Mouse (Mus musculus): Measurements from ENCODE around the gene Pcbp4. TPM values are rescaled to one million over a fixed set of nuclear protein-coding genes. Genes with fewer than 3 reads are reported as not detected.
A peak's percentile ranks its signal among the peaks of the same experiment; 100 is the strongest.

Pcbp4 gene
- polyA plus RNA-seq, 1 experiment from 2014 or later = 249 TPM

DNA sequence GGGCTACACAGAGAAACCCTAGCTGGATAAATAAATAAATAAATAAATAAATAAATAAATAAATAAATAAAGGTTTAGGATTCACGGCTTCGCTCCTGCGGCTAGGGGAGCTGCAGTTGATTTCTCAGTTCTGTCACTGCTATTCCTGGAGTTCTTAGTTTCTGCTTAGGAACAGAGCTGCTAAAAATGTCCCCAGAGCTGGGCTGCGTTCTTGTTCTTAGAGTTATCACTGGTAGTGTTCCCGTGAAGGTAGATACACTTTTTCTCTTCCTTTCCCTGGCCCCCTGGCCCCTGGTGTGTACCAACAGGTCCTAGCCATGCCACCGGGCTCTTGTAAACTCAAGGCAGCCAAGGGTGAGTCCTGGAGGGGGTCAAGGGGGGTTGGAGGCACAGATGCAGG is 36.3 kb upstream of the Pcbp4 start:
- H3K4me3 ChIP-seq (replicated peaks; ENCODE audit: low read length) = no peak overlapping the region
- H3K4me1 ChIP-seq (replicated peaks; ENCODE audit: control insufficient read depth, insufficient read depth, low read length) = peaks cover 28% of the 10 kb centered on the region
- H3K36me3 ChIP-seq (ENCODE audit: control insufficient read depth, insufficient read depth) = no peaks in the 10 kb centered on the region
- no peaks in the 10 kb centered on the region for H3K9me3 ChIP-seq (ENCODE audit: control insufficient read depth, low read length)
- H3K4me2 ChIP-seq (ENCODE audit: low read length) = no peak overlapping the region
- H3K27me3 ChIP-seq (replicated peaks; ENCODE audit: control insufficient read depth, insufficient read depth, low read length) = no peaks in the 10 kb centered on the region; the same call in 1 of the 2 replicates
- H3K27ac ChIP-seq (ENCODE audit: low read length) = no peak overlapping the region
- 90% methylated on average over 6 of the region's 6 CpGs for WGBS
- H3K9ac ChIP-seq (replicated peaks; ENCODE audit: low read depth, low read length) = no peak overlapping the region
- no peak for ATAC-seq

DNA sequence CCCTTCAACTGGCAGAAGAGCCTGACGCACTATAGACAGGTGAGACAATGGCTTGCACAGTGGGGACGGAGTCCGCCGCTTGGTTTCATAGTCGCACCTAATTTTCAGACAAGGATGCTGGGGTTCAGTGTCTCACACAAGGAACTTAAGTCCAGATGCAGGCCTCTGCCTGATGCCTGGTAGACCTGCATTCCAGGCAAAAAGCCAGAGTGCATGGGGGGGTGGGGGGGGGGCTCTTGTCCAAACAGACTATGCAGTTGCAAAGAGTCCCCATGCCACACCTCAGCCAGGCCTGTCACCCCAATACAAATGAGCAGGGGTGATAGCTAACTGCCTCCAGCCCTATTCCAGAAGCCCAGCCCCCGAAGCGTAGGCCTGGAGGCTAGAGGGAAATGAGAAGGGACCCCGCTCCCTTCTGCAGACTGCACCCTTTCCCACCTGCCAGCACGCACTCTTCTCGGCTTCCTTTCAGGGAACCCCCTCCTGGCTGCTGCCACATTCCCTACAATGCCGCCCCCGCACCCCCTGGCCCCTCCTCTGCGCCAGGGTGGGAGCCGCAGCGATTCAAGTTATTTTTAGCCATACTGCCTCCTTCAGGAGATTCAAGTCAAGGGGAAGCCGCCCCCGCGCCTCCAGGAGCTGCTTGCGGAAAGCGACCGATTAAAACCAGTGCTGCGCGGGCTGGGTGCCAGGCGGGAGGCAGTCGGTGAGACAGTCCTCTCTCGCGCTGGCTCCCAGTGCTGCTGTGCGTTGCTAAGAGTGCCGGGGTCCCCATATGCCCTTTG is 35.1 kb upstream of the Pcbp4 start:
- WGBS = 12% methylated on average over 29 of the region's 29 CpGs
- no peaks in the 10 kb centered on the region for H3K9me3 ChIP-seq (ENCODE audit: control insufficient read depth, low read length)
- peak; percentile 83 for ATAC-seq
- peak overlapping the region; percentile 36 for H3K4me3 ChIP-seq (replicated peaks; ENCODE audit: low read length)
- H3K4me2 ChIP-seq (ENCODE audit: low read length) = peak overlapping the region; percentile 72
- H3K4me1 ChIP-seq (replicated peaks; ENCODE audit: control insufficient read depth, insufficient read depth, low read length) = peaks cover 28% of the 10 kb centered on the region
- H3K9ac ChIP-seq (replicated peaks; ENCODE audit: low read depth, low read length) = peak overlapping the region; percentile 62
- peak overlapping the region; percentile 62 for H3K27ac ChIP-seq (ENCODE audit: low read length)
- H3K27me3 ChIP-seq (replicated peaks; ENCODE audit: control insufficient read depth, insufficient read depth, low read length) = no peaks in the 10 kb centered on the region; the same call in 1 of the 2 replicates
- H3K36me3 ChIP-seq (ENCODE audit: control insufficient read depth, insufficient read depth) = no peaks in the 10 kb centered on the region

DNA sequence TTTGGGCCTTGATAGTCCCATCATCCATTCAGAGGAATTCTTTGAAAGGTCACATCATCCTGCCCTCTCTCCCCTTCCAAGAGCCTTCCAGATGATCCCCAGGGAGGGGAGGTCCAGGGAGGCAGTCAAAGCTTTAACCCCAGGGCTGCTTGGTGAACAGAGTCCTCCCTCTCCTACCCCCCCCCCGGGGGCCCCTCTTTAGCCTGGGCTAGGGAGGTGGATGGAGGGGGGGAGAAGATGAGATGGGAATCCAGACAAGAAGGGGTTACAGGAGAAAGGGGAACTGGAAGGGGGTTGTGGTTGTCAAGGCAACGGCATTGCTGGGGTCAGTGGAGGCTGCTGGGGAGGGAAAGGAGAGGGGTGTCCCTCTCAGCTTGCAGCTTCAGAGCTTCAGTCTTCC is 32.5 kb upstream of the Pcbp4 start:
- Histone ChIP-seq H3K27ac (ENCODE audit: low read length) (no peak overlapping the region), H3K9ac (replicated peaks; ENCODE audit: low read depth, low read length) (no peak overlapping the region), H3K36me3 (ENCODE audit: control insufficient read depth, insufficient read depth) (no peaks in the 10 kb centered on the region), H3K4me2 (ENCODE audit: low read length) (no peak overlapping the region), H3K4me1 (replicated peaks; ENCODE audit: control insufficient read depth, insufficient read depth, low read length) (peaks cover 28% of the 10 kb centered on the region), H3K4me3 (replicated peaks; ENCODE audit: low read length) (no peak overlapping the region), H3K9me3 (ENCODE audit: control insufficient read depth, low read length) (no peaks in the 10 kb centered on the region), H3K27me3 (replicated peaks; ENCODE audit: control insufficient read depth, insufficient read depth, low read length) (no peaks in the 10 kb centered on the region; the same call in 1 of the 2 replicates)
- ATAC-seq = no peak
- WGBS = 4% methylated on average over 2 of the region's 2 CpGs

DNA sequence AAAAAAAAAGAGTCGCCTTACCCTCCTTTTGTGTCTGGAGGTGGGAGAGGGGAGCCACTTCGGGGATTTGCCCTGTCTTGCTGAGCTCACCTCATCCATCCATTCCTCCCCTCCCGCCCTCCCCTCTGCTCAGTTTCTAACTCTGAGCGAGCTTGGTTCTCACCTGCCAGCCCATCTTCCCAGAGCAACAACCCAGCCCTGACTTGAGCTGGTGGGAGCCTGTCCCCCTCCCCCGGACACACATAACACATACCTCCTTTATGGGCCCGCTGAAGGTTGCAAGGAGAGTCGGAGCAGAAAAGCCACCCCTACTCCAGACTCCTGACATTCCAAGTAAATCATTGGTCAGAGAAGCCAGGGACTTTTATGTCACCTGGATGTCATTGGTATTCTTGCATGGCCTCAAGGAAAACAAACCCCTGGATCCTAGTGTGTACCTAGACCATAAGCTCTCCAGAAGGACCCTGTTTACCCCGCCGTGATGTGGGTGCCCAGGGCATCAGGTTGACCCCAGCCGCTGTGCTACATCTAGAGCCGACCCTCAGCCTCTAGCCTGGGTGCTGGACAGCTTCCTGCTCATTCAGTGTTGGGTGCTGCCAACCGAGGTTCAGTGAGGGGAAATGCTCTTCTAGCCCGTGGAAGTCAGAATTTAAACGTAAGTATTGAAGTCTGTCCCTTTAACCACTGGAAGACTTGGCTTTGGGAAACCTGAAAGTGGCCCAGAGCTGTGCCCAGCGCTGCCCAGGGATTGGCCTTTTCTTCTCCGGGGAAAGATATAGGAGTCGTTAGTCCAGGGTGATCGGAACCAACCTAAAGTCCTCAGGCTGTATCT is 31.8 kb upstream of the Pcbp4 start:
- H3K27ac ChIP-seq (ENCODE audit: low read length) = no peak overlapping the region
- peak; percentile 14; the same call in 1 of the 2 replicates for ATAC-seq
- H3K9ac ChIP-seq (replicated peaks; ENCODE audit: low read depth, low read length) = no peak overlapping the region

DNA sequence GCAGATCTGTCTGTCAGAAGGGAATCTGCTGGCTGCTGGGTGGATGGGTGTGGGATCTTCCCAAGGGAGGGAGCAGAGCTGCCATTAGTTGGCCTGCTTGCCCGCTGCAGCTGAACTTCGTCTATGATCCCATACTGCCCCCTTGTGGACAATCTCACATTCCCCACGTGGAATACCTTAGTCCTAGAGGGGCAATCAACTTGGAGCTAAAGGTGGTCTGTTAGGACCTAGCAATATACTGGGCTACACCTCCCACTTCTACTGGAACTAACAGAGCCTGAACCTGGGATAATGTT is 31.3 kb upstream of the Pcbp4 start:
- ATAC-seq = peak; percentile 83
- H3K4me2 ChIP-seq (ENCODE audit: low read length) = 0 out of 2 replicates have a peak overlapping the region, but pooled peaks have one; percentile 6
- H3K36me3 ChIP-seq (ENCODE audit: control insufficient read depth, insufficient read depth) = no peaks in the 10 kb centered on the region
- H3K4me3 ChIP-seq (replicated peaks; ENCODE audit: low read length) = no peak overlapping the region
- peaks cover 28% of the 10 kb centered on the region for H3K4me1 ChIP-seq (replicated peaks; ENCODE audit: control insufficient read depth, insufficient read depth, low read length)
- no peaks in the 10 kb centered on the region for H3K9me3 ChIP-seq (ENCODE audit: control insufficient read depth, low read length)
- no peak overlapping the region for H3K9ac ChIP-seq (replicated peaks; ENCODE audit: low read depth, low read length)
- H3K27ac ChIP-seq (ENCODE audit: low read length) = no peak overlapping the region
- no peaks in the 10 kb centered on the region; the same call in 1 of the 2 replicates for H3K27me3 ChIP-seq (replicated peaks; ENCODE audit: control insufficient read depth, insufficient read depth, low read length)
- 1% methylated on average over 3 of the region's 3 CpGs for WGBS

More for the DNA sequence above, 31.8 kb upstream of the Pcbp4 start:
- Histone ChIP-seq H3K36me3 (ENCODE audit: control insufficient read depth, insufficient read depth) (no peaks in the 10 kb centered on the region), H3K4me1 (replicated peaks; ENCODE audit: control insufficient read depth, insufficient read depth, low read length) (peaks cover 28% of the 10 kb centered on the region), H3K27me3 (replicated peaks; ENCODE audit: control insufficient read depth, insufficient read depth, low read length) (no peaks in the 10 kb centered on the region; the same call in 1 of the 2 replicates), H3K9me3 (ENCODE audit: control insufficient read depth, low read length) (no peaks in the 10 kb centered on the region), H3K4me3 (replicated peaks; ENCODE audit: low read length) (no peak overlapping the region), H3K4me2 (ENCODE audit: low read length) (0 out of 2 replicates have a peak overlapping the region, but pooled peaks have one; percentile 6)
- 6% methylated on average over 17 of the region's 18 CpGs for WGBS

DNA sequence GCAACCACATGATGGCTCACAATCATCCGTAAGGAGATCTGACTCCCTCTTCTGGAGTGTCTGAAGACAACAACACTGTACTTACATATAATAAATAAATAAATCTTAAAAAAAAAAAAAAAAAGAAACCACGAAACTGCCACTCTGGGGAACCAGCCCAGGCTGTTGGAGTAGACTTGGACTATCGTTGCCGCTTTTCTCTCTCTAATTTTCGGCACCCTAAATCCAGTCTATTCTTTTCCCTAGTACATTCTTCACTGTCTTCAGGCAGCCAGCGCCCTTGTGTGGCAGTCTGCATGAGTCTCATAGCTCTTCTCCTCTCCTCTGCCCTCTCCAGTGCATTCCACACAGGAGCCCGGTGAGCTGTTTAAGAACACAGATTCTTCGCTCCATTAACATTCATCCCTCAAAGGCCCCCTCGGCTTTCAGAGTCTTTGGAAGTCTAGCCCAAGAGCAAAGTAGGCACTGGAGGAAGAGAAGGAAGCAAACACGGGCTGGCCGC is 24.3 kb upstream of the Pcbp4 start:
- peak overlapping the region; percentile 96 for H3K27ac ChIP-seq (ENCODE audit: low read length)
- H3K4me2 ChIP-seq (ENCODE audit: low read length) = peak overlapping the region; percentile 68
- ATAC-seq = peak; percentile 64
- 16% methylated on average over 11 of the region's 11 CpGs for WGBS
- peaks cover 10% of the 10 kb centered on the region; the same call in 1 of the 2 replicates for H3K36me3 ChIP-seq (ENCODE audit: control insufficient read depth, insufficient read depth)
- H3K4me1 ChIP-seq (replicated peaks; ENCODE audit: control insufficient read depth, insufficient read depth, low read length) = peaks cover 10% of the 10 kb centered on the region
- H3K9me3 ChIP-seq (ENCODE audit: control insufficient read depth, low read length) = no peaks in the 10 kb centered on the region
- H3K27me3 ChIP-seq (replicated peaks; ENCODE audit: control insufficient read depth, insufficient read depth, low read length) = no peaks in the 10 kb centered on the region
- peak overlapping the region; percentile 67 for H3K4me3 ChIP-seq (replicated peaks; ENCODE audit: low read length)
- H3K9ac ChIP-seq (replicated peaks; ENCODE audit: low read depth, low read length) = peak overlapping the region; percentile 57

DNA sequence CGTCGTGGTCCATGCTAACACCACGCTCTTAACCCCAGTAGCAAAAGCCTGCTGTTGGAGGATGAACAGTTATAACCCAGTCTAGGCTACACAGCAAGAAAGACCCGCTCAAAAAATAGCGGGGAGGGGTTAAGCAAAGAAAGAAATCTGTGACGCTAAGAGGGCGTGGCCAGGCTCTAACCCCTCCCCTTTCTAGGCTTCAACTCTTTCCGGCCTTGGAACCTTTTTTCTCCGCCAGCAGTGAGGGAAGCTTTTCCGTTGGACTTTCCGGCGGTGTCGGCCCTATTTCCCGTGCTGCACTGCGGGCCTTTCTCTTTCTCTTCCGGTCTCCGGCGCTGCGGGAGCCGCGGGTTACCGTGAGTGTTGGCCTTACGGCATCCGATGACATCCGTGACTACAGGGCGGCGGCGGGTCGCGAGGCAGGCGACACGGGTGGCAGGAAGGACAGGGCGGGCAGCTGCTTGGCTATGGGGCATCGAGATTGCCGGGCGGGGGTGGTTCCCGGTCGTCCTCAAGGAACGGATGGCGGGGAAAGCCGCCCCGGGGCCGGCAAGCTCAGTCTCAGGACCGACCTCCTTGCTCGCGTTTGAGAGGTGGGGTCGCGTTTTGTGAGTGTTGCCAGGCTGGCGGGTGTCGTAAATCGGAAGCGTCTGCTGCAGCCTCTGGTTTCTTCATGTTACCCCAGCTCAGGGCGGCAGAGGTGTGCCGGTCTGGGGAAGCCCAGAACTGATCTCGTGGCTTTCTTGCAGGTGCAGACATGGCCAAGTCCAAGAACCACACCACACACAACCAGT is 23.7 kb upstream of the Pcbp4 start, which contains the start of gene Rpl29:
Gene Rpl29, plus strand, starts transcription at position 234 of the 794 bp plus-strand sequence.
- H3K4me2 ChIP-seq (ENCODE audit: low read length) = peak within 1 kb of the TSS; percentile 69
- H3K4me3 ChIP-seq (replicated peaks; ENCODE audit: low read length) = peak within 1 kb of the TSS; percentile 67
- H3K9me3 ChIP-seq (ENCODE audit: control insufficient read depth, low read length) = no peaks in the 10 kb centered on the region
- no peaks in the 10 kb centered on the region for H3K27me3 ChIP-seq (replicated peaks; ENCODE audit: control insufficient read depth, insufficient read depth, low read length)
- peaks cover 10% of the 10 kb centered on the region for H3K4me1 ChIP-seq (replicated peaks; ENCODE audit: control insufficient read depth, insufficient read depth, low read length)
- H3K9ac ChIP-seq (replicated peaks; ENCODE audit: low read depth, low read length) = peak within 1 kb of the TSS; percentile 70
- peak; percentile 91 for ATAC-seq
- whole genome bisulfite sequencing = under 1% methylated on average over 55 of the region's 55 CpGs
- H3K27ac ChIP-seq (ENCODE audit: low read length) = peak within 1 kb of the TSS; percentile 96
- peaks cover 10% of the 10 kb centered on the region; the same call in 1 of the 2 replicates for H3K36me3 ChIP-seq (ENCODE audit: control insufficient read depth, insufficient read depth)

DNA sequence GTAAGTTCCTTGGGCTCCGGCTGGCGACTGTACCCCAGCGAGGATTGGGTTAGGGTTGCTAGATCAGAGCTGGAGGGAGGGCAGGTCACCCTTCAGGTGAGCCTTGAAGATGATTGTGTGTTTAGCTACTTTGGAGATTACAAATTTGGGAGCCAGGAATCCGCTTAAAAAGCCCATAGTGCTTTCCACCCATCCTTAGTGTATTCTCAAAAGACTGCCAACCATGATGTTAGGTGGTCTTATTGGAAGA is 23.2 kb upstream of the Pcbp4 start:
- WGBS = 3% methylated on average over 4 of the region's 4 CpGs
- H3K4me1 ChIP-seq (replicated peaks; ENCODE audit: control insufficient read depth, insufficient read depth, low read length) = peaks cover 10% of the 10 kb centered on the region
- H3K27me3 ChIP-seq (replicated peaks; ENCODE audit: control insufficient read depth, insufficient read depth, low read length) = no peaks in the 10 kb centered on the region
- peak overlapping the region; percentile 67 for H3K4me3 ChIP-seq (replicated peaks; ENCODE audit: low read length)
- H3K27ac ChIP-seq (ENCODE audit: low read length) = peak overlapping the region; percentile 88
- no peak for ATAC-seq
- no peaks in the 10 kb centered on the region for H3K9me3 ChIP-seq (ENCODE audit: control insufficient read depth, low read length)
- H3K9ac ChIP-seq (replicated peaks; ENCODE audit: low read depth, low read length) = peak overlapping the region; percentile 70
- H3K4me2 ChIP-seq (ENCODE audit: low read length) = peak overlapping the region; percentile 69
- H3K36me3 ChIP-seq (ENCODE audit: control insufficient read depth, insufficient read depth) = peaks cover 10% of the 10 kb centered on the region; the same call in 1 of the 2 replicates

Data from forebrain, embryonic 16.5 days (tissue).